11 mouse cellular contexts compared by ENCODE assay signal in genomic region chr19:21715005-21715442, GRCm38 (mm10).
DNase-seq lines count a peak whose midpoint lies in the region; ATAC-seq and TF ChIP-seq lines count a peak whose summit lies in the region.
"Had no signal": no experiment of that assay in that cellular context is flagged by ENCODE, and none has a peak within 500 bp of the region (broad histone marks: within the 10 kb centered on the region; RNA-seq: fewer than 3 reads in every experiment).

No protein-coding gene starts in this region.

- no peak for DNase-seq in ES-E14 (ENCODE audit: low read depth, low spot score)
- DNase-seq in induced T-regulatory cell, adult 2 months (ENCODE audit: low read depth) = peak; percentile 15
- peak; percentile 45 for DNase-seq in lung, postnatal 25 days (ENCODE audit: low spot score)
- DNase-seq in gastrocnemius, postnatal 36 days = no peak
- DNase-seq in gastrocnemius, adult 8-10 months (ENCODE audit: low spot score in 2 of 2) = no peak
- DNase-seq: cerebellum, postnatal 36 days; layer of hippocampus, postnatal 36 days; thymus, adult 18-20 months had no signal

- in situ Hi-C loops in ES-E14 (cut with MboI; ENCODE audit: low sequenced_read_pairs in 2 of 2, unreplicated experiment in 2 of 2) = no loop called here

- H3K27me3 ChIP-seq in hindbrain, embryonic 16.5 days (replicated peaks; ENCODE audit: control insufficient read depth, insufficient read depth, low read length) = no peaks in the 10 kb centered on the region
- H3K27me3 ChIP-seq in hindbrain, embryonic 13.5 days = no peaks in the 10 kb centered on the region
- H3K27me3 ChIP-seq: forebrain, embryonic 13.5 days had no signal

- H3K36me3 ChIP-seq in hindbrain, embryonic 16.5 days (ENCODE audit: control insufficient read depth, insufficient read depth, low read length) = no peaks in the 10 kb centered on the region
- H3K36me3 ChIP-seq in hindbrain, embryonic 13.5 days = no peaks in the 10 kb centered on the region
- no peaks in the 10 kb centered on the region for H3K36me3 ChIP-seq in ES-E14 (ENCODE audit: control insufficient read depth, insufficient read depth, low read length, poor library complexity, severe bottlenecking)

- no peak overlapping the region for H3K4me3 ChIP-seq in hindbrain, embryonic 16.5 days (ENCODE audit: low read length)
- H3K4me3 ChIP-seq in hindbrain, embryonic 13.5 days = no peak overlapping the region
- H3K4me3 ChIP-seq in ES-E14 (ENCODE audit: insufficient read depth in 1 of 2, low read depth in 1 of 2, low read length in 2 of 2, poor library complexity in 1 of 2, severe bottlenecking in 1 of 2) = peak overlapping the region; percentile 69 to 82; a peak in 3 of 4 replicates
- H3K4me3 ChIP-seq: forebrain, embryonic 13.5 days had no signal

- H3K27ac ChIP-seq in hindbrain, embryonic 16.5 days (ENCODE audit: low read depth, low read length) = no peak overlapping the region
- no peak overlapping the region for H3K27ac ChIP-seq in hindbrain, embryonic 13.5 days
- no peak overlapping the region; the same call in 1 of the 2 replicates for H3K27ac ChIP-seq in ES-E14 (ENCODE audit: insufficient read depth, low read depth, low read length, poor library complexity, severe bottlenecking)
- H3K27ac ChIP-seq: forebrain, embryonic 13.5 days had no signal

- H3K9me3 ChIP-seq in hindbrain, embryonic 16.5 days (ENCODE audit: control insufficient read depth, low read length) = no peaks in the 10 kb centered on the region
- no peaks in the 10 kb centered on the region for H3K9me3 ChIP-seq in hindbrain, embryonic 13.5 days
- H3K9me3 ChIP-seq in ES-E14 (ENCODE audit: control insufficient read depth, insufficient read depth, low read depth, low read length) = no peaks in the 10 kb centered on the region; the same call in 1 of the 2 replicates
- H3K9me3 ChIP-seq: forebrain, embryonic 13.5 days had no signal

- intact Hi-C loops in gastrocnemius, postnatal 36 days (cut with DNase I) = no loop called here

- 64% methylated on average over 10 of the region's 10 CpGs for WGBS in hindbrain, embryonic 16.5 days
- 66% methylated on average over 10 of the region's 10 CpGs for WGBS in hindbrain, embryonic 13.5 days

- ATAC-seq in hindbrain, embryonic 16.5 days = 0 out of 2 replicates have a peak, but pooled peaks have one; percentile 30
- ATAC-seq in hindbrain, embryonic 13.5 days (ENCODE audit: low FRiP score) = no peak
- ATAC-seq: forebrain, embryonic 13.5 days had no signal

- no peaks in the 10 kb centered on the region for H3K4me1 ChIP-seq in hindbrain, embryonic 16.5 days (ENCODE audit: control insufficient read depth, insufficient read depth, low read depth, low read length)
- H3K4me1 ChIP-seq in hindbrain, embryonic 13.5 days (replicated peaks) = peaks cover 9% of the 10 kb centered on the region
- peaks cover 2 to 5% of the 10 kb centered on the region in 2 experiments; a peak in 1 of 4 replicates for H3K4me1 ChIP-seq in ES-E14 (ENCODE audit: control insufficient read depth in 2 of 2, insufficient read depth in 2 of 2, low read length in 2 of 2, poor library complexity in 1 of 2)
- H3K4me1 ChIP-seq: forebrain, embryonic 13.5 days had no signal

- H3K4me2 ChIP-seq in hindbrain, embryonic 16.5 days (ENCODE audit: low read length) = no peak overlapping the region
- H3K4me2 ChIP-seq in hindbrain, embryonic 13.5 days = no peak overlapping the region
- H3K4me2 ChIP-seq: forebrain, embryonic 13.5 days had no signal

- H3K9ac ChIP-seq in hindbrain, embryonic 16.5 days (ENCODE audit: low read depth, low read length) = no peak overlapping the region
- no peak overlapping the region for H3K9ac ChIP-seq in hindbrain, embryonic 13.5 days
- H3K9ac ChIP-seq in ES-E14 (ENCODE audit: insufficient read depth, low read depth, low read length, poor library complexity, severe bottlenecking) = peak overlapping the region; percentile 80; the same call in 1 of the 2 replicates
- H3K9ac ChIP-seq: forebrain, embryonic 13.5 days had no signal

TF ChIP-seq in ES-E14, 5 proteins besides CTCF, POLR2A, EP300 and RAD21:
- TF ChIP-seq ZNF384 (IDR thresholded peaks at IDR 0.05; ENCODE audit: low read depth, low read length) = no peak
- no peak for TF ChIP-seq MAFK (IDR thresholded peaks at IDR 0.05; ENCODE audit: insufficient read depth, low read depth, low read length)
- TF ChIP-seq CHD2 (IDR thresholded peaks at IDR 0.05; ENCODE audit: low read depth, low read length) = no peak
- no peak for TF ChIP-seq ZC3H11A (IDR thresholded peaks at IDR 0.05; ENCODE audit: borderline replicate concordance, low read depth, low read length)
- no peak for TF ChIP-seq HCFC1 (IDR thresholded peaks at IDR 0.05; ENCODE audit: borderline replicate concordance, insufficient read depth, low read length)

Comparison
In these comparisons a context has a peak if more than half of its experiments do, and no peak if none do; other contexts are left out.
1. H3K4me3 ChIP-seq: peak in ES-E14 (2 of 2); none in hindbrain, embryonic 16.5 days (single experiment) and hindbrain, embryonic 13.5 days (single experiment).
2. DNase-seq: peak in induced T-regulatory cell, adult 2 months (single experiment) and lung, postnatal 25 days (single experiment); none in ES-E14 (single experiment), gastrocnemius, postnatal 36 days (0 of 2) and gastrocnemius, adult 8-10 months (0 of 2).